Mouse (Mus musculus): ENCODE data around the gene Macrod1.
"Not testable (repeated sequence)": the region's sequence is repeated elsewhere in the genome, so short reads cannot be mapped to it uniquely, and the experiment has no call there.

Macrod1 gene

GRCm38 (mm10) chr19:7056248-7057087 lies at the start of gene Macrod1:
Gene Macrod1 (plus strand): TSS chr19:7056810.
- DNase-seq = peak; percentile 74 to 82

GRCm38 (mm10) chr19:7006892-7007593 lies 49.6 kb upstream of the Macrod1 start:
- no peak for DNase-seq

GRCm38 (mm10) chr19:7012426-7012825 lies 44.2 kb upstream of the Macrod1 start:
- DNase-seq = no peak

- no peak for DNase-seq
These were observed 42.6 kb upstream of the Macrod1 start for GRCm38 (mm10) chr19:7013984-7014383.

GRCm38 (mm10) chr19:7014481-7015135 lies 42.0 kb upstream of the Macrod1 start:
- no peak for DNase-seq

GRCm38 (mm10) chr19:7017541-7018457 lies 38.8 kb upstream of the Macrod1 start:
- DNase-seq = peak; percentile 58 to 72

- DNase-seq = peak; percentile 37
These were observed 38.1 kb upstream of the Macrod1 start for GRCm38 (mm10) chr19:7018546-7018945.

GRCm38 (mm10) chr19:7019191-7019590 lies 37.4 kb upstream of the Macrod1 start, which contains the start of gene Fermt3:
Gene Fermt3 (minus strand): TSS chr19:7019469.
- peak; percentile 84 to 88 for DNase-seq

- peak; percentile 75 to 77 for DNase-seq
These were observed 36.4 kb upstream of the Macrod1 start for GRCm38 (mm10) chr19:7020224-7020641.

- no peak for DNase-seq
These were observed 27.1 kb upstream of the Macrod1 start for GRCm38 (mm10) chr19:7029531-7029930.

- DNase-seq = no peak
These were observed 22.6 kb upstream of the Macrod1 start for GRCm38 (mm10) chr19:7034006-7034405.

GRCm38 (mm10) chr19:7039088-7039720 lies 17.4 kb upstream of the Macrod1 start:
- peak; percentile 61 to 74 for DNase-seq

- DNase-seq = peak; percentile 98 to 100
These were observed 16.6 kb upstream of the Macrod1 start, which contains the start of gene Stip1 for GRCm38 (mm10) chr19:7039841-7040636. Gene Stip1 (minus strand): TSS chr19:7039967.

GRCm38 (mm10) chr19:7040637-7041130 lies 15.9 kb upstream of the Macrod1 start:
- DNase-seq = no peak

GRCm38 (mm10) chr19:7041171-7041570 lies 15.4 kb upstream of the Macrod1 start:
- no peak for DNase-seq

- DNase-seq = no peak
These were observed 12.3 kb upstream of the Macrod1 start for GRCm38 (mm10) chr19:7044279-7044678.

- DNase-seq = no peak
These were observed 11.9 kb upstream of the Macrod1 start for GRCm38 (mm10) chr19:7044706-7045105.

- not testable (repeated sequence) for DNase-seq
These were observed 3.2 kb upstream of the Macrod1 start for GRCm38 (mm10) chr19:7053382-7053781.

- DNase-seq = no peak
These were observed 1.8 kb upstream of the Macrod1 start for GRCm38 (mm10) chr19:7054772-7055171.

GRCm38 (mm10) chr19:7055173-7055572 lies 1.4 kb upstream of the Macrod1 start:
- no peak for DNase-seq
